Mouse (Mus musculus) heart, postnatal 4 days (tissue): ENCODE measurements around the gene Chrm2. TPM values are rescaled to one million over a fixed set of nuclear protein-coding genes. Genes with fewer than 3 reads are reported as not detected.

Source experiments
- DNase-seq: peaks from one replicate; pipeline ENCODE4 v3.0.0; 2021
- microRNA-seq, 2 experiments: library from miRNA; unstranded; fragments of <30 nt; microRNA quantifications; one replicate each; pipeline ENCODE4 v1.2.0; 2021 to 2022
- total RNA-seq, 2 experiments: library from RNA; stranded (reverse); gene quantifications; 2 replicates each; pipeline ENCODE4 v1.2.3; 2021

Chrm2 gene
- total RNA-seq, 2 experiments from 2014 or later, result 35.3 to 40.0 TPM

DNA sequence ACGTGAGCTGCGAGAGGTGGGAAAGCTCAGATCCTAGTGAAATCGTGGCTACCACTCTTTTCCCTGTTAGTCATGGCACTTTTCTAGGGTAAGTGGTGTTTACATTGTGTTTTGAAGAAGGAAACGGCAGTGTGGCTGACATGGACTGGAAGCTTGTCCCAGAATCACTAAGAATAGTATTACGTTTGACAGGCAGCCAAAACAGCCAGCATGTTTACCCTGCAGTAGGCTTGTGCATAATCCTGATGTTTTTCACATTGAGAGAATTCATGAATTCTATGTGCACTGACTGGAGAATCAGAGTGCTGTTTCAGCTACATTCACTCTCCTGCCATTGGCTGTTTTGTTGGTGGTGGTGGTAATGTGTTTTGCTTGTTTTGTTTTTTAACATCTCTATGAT is 129.4 kb downstream of the Chrm2 start:
- peak; percentile 30 for DNase-seq

DNA sequence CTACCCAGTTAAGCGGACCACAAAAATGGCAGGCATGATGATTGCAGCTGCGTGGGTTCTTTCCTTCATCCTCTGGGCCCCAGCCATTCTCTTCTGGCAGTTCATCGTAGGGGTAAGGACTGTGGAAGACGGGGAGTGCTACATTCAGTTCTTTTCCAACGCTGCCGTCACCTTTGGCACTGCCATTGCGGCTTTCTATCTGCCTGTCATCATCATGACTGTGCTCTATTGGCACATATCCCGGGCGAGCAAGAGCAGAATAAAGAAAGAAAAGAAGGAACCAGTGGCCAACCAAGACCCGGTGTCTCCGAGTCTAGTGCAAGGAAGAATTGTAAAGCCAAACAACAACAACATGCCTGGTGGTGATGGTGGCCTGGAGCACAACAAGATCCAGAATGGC is 135.7 kb downstream of the Chrm2 start:
- no peak for DNase-seq

DNA sequence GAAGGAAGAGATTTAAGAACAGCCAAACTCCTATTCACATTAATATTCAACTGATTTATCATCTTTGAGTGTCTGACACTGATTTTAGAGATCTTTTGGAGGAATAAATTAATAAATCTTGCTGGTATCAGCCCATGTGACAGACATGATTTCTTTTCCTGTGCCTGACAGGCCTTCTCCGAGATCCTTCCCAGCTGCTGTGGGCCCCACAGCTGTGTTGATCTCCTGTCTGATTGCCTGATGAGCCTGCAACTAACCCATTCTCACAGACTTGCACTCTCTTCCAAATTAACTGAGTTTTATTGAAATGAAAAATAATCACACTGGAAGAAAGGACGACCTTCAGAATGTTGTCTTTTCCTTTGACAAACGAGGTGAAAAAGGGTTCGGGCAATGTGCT is 140.6 kb downstream of the Chrm2 start:
- DNase-seq, result no peak

DNA sequence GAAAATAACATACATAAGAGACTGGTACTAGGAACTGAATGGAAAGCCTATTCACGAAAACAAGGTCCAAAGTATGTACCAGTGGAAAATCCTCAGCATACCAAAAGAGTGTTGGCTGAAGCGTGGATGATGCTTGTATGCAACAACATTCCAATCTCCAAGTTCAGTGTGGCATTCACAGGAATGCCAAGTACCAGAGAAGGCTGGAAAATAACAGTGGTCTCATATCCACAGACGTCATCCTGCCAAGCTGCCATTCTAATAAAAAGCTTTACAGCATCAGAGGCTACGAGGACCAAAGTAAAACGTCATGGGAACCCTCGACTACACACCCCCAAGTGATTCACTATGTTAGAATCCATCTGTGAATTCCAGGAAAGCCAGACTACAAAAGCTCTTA is 153.4 kb downstream of the Chrm2 start:
- DNase-seq, result peak; percentile 29

DNA sequence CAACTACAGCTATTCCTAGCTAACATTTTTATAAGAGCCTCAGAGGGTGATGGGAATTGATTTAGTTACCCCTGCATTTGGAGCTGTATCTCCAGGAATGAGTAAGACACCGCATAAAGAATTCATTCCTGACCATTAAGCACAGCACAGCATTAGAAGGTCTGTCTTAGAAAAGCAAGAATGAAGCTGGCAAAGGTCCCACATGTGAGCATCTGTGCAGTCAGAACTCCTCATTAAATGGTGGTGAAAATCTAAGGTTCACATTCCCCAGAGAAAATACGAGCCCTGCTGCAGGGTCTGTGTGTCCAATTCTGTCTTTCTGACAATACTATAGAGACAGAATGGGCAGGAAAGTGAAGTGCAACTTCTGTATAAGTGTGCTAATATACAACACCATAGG is 179.0 kb downstream of the Chrm2 start:
- no peak for DNase-seq

Small RNA genes within 50 kb of the gene (microRNA-seq; reads per million reads assigned to microRNA genes)
- 1,441 to 1,632 reads per million in 2 experiments for gene Mir490
